13 mouse cellular contexts compared by ENCODE assay signal in the genomic region with DNA sequence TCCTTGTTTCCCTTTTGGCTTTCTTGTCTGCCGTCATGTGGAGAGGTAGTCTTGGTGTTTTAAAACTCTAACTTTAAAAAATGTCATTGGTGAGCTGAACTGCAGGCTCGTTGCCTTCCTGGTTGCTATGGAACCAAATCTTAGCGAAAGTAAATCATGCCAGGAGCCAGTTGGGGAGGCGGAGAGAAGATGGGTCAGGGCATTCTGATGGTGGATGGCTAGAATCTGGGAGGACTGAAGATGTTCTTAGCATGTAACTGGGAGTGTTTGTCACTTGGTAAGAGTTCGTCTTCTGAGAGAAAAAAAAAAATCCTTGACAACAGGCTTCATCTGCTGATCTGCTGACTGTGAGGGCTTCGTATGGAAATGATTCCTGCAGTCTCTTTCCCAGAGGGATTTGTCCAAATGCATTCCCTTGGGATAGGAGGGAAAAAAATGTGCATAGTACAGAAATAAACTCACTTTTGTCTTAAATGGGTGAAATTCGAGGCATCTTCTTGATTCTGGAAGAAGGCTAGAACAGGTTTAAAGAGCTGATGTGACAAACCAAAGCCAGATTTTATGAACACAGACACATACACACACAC.
DNase-seq lines count a peak whose midpoint lies in the region; ATAC-seq and TF ChIP-seq lines count a peak whose summit lies in the region.
"Had no signal": no experiment of that assay in that cellular context is flagged by ENCODE, and none has a peak within 500 bp of the region (broad histone marks: within the 10 kb centered on the region; RNA-seq: fewer than 3 reads in every experiment).

No protein-coding gene starts in this region.

- H3K36me3 ChIP-seq in limb, embryonic 12.5 days: no peaks in the 10 kb centered on the region
- H3K36me3 ChIP-seq in limb, embryonic 10.5 days: no peaks in the 10 kb centered on the region
- H3K36me3 ChIP-seq: liver, embryonic 12.5 days had no signal

- no peaks in the 10 kb centered on the region for H3K9me3 ChIP-seq in limb, embryonic 12.5 days
- H3K9me3 ChIP-seq in limb, embryonic 10.5 days (replicated peaks): no peaks in the 10 kb centered on the region
- H3K9me3 ChIP-seq: liver, embryonic 12.5 days had no signal

- TF ChIP-seq CTCF in cortical plate, adult 2 months (IDR thresholded peaks at IDR 0.05; ENCODE audit: extremely low read depth, insufficient read depth, low read length): no peak

- peaks cover 31% of the 10 kb centered on the region for H3K4me1 ChIP-seq in limb, embryonic 12.5 days (replicated peaks)
- H3K4me1 ChIP-seq in limb, embryonic 10.5 days: peaks cover 19% of the 10 kb centered on the region; the same call in 1 of the 2 replicates
- peaks cover 16% of the 10 kb centered on the region for H3K4me1 ChIP-seq in cortical plate, adult 2 months (ENCODE audit: control insufficient read depth, insufficient read depth, low read length)
- H3K4me1 ChIP-seq: liver, embryonic 12.5 days had no signal

- TF ChIP-seq POLR2A in cortical plate, adult 2 months (IDR thresholded peaks at IDR 0.05; ENCODE audit: extremely low read depth, insufficient read depth, low read length): no peak

- H3K4me2 ChIP-seq in limb, embryonic 12.5 days: no peak overlapping the region
- H3K4me2 ChIP-seq: liver, embryonic 12.5 days; lung, embryonic 14.5 days had no signal

- 0 out of 2 replicates have a peak overlapping the region, but pooled peaks have one; percentile 7 for H3K27ac ChIP-seq in limb, embryonic 12.5 days
- H3K27ac ChIP-seq in limb, embryonic 10.5 days: no peak overlapping the region
- H3K27ac ChIP-seq in cortical plate, adult 2 months (ENCODE audit: insufficient read depth, low read length): 0 out of 2 replicates have a peak overlapping the region, but pooled peaks have one; percentile 28
- H3K27ac ChIP-seq: liver, embryonic 12.5 days had no signal

- no peak overlapping the region for H3K4me3 ChIP-seq in limb, embryonic 12.5 days (replicated peaks)
- no peak overlapping the region for H3K4me3 ChIP-seq in limb, embryonic 10.5 days
- H3K4me3 ChIP-seq in cortical plate, adult 2 months (ENCODE audit: insufficient read depth, low read length): no peak overlapping the region
- H3K4me3 ChIP-seq: liver, embryonic 12.5 days had no signal

- DNase-seq in frontal cortex, postnatal 36 days (ENCODE audit: low spot score in 2 of 2): no peak
- DNase-seq in limb, embryonic 10.5 days (ENCODE audit: low spot score): no peak
- DNase-seq in MN1 (ENCODE audit: low spot score): peak; percentile 30
- DNase-seq: cerebellum, adult 9-11 months; kidney, adult 8-10 months; layer of hippocampus, postnatal 36 days; left cerebral cortex, postnatal 4 days; lung, embryonic 14.5 days had no signal

- WGBS in limb, embryonic 12.5 days: 54% methylated on average over 7 of the region's 7 CpGs
- 59% methylated on average over 7 of the region's 7 CpGs for WGBS in limb, embryonic 10.5 days

- H3K9ac ChIP-seq in limb, embryonic 12.5 days (replicated peaks): no peak overlapping the region
- H3K9ac ChIP-seq: liver, embryonic 12.5 days; lung, embryonic 14.5 days had no signal

- peak; percentile 78 for ATAC-seq in frontal cortex, adult (ENCODE audit: low TSS enrichment)
- no peak for ATAC-seq in limb, embryonic 12.5 days (ENCODE audit: insufficient number of reproducible peaks, insufficient read depth, low FRiP score, low TSS enrichment, low read depth)
- ATAC-seq in granulocyte monocyte progenitor cell, adult 5-6 weeks (replicated peaks; ENCODE audit: poor library complexity, severe bottlenecking): no peak
- ATAC-seq: liver, embryonic 12.5 days had no signal

- H3K27me3 ChIP-seq in limb, embryonic 12.5 days: no peaks in the 10 kb centered on the region
- H3K27me3 ChIP-seq in limb, embryonic 10.5 days (ENCODE audit: low read depth, poor library complexity, severe bottlenecking): no peaks in the 10 kb centered on the region
- H3K27me3 ChIP-seq: liver, embryonic 12.5 days had no signal
